Mouse (Mus musculus) adrenal gland, postnatal 0 days (tissue): ENCODE results near the gene Ifit1bl2. TPM values are rescaled to one million over a fixed set of nuclear protein-coding genes. Genes with fewer than 3 reads are reported as not detected.

Experiments
- polyA plus RNA-seq: library from polyadenylated mRNA; unstranded; fragments of >200 nt; fragmentation: Nextera tagmentation; extraction: Ambion mirVana; gene quantifications from 2 replicates; pipeline ENCODE4 v1.2.1, GENCODE M21; 2015

Gene Ifit1bl2
- polyA plus RNA-seq, result 0.30 and 1.4 TPM in 2 replicates

GRCm38 (mm10) chr19:34640623-34641022 lies at the start of gene Ifit1bl2, which contains the start of gene Ifit1:
Ifit1bl2 (minus strand) TSS chr19:34640743.
Ifit1 (plus strand) TSS chr19:34640871.

GRCm38 (mm10) chr19:34607237-34608051 lies 33.1 kb downstream of the Ifit1bl2 start, which contains the start of gene Ifit3b:
Ifit3b (plus strand) TSS chr19:34607970.

GRCm38 (mm10) chr19:34601888-34602287 lies 38.7 kb downstream of the Ifit1bl2 start, which contains the start of gene Ifit1bl1:
Ifit1bl1 (minus strand) TSS chr19:34601956.

GRCm38 (mm10) chr19:34583126-34583766 lies 57.3 kb downstream of the Ifit1bl2 start, which contains the start of gene Ifit3:
Ifit3 (plus strand) TSS chr19:34583531.

Other genes starting within 250 kb of the Ifit1bl2 start
- 0.14 and 0.40 TPM in 2 replicates for gene Ch25h, start 165.6 kb downstream of the Ifit1bl2 start, polyA plus RNA-seq
- gene Lipa, start 113.3 kb downstream of the Ifit1bl2 start, polyA plus RNA-seq, result 88.4 and 224 TPM in 2 replicates
- 6.9 and 7.2 TPM in 2 replicates for gene Ifit2, start 90.0 kb downstream of the Ifit1bl2 start, polyA plus RNA-seq
- 11.7 and 13.4 TPM in 2 replicates for gene Ifit3, start 57.2 kb downstream of the Ifit1bl2 start, polyA plus RNA-seq
- 0.76 and 0.88 TPM in 2 replicates for gene Ifit1bl1, start 38.8 kb downstream of the Ifit1bl2 start, polyA plus RNA-seq
- gene Ifit3b, start 32.8 kb downstream of the Ifit1bl2 start, polyA plus RNA-seq, result 2.8 and 3.1 TPM in 2 replicates
- 7.5 and 8.7 TPM in 2 replicates for gene Ifit1, start 128 bp upstream of the Ifit1bl2 start, polyA plus RNA-seq
- 0.66 and 1.1 TPM in 2 replicates for gene Slc16a12, start 106.5 kb upstream of the Ifit1bl2 start, polyA plus RNA-seq
- gene Pank1, start 238.7 kb upstream of the Ifit1bl2 start, polyA plus RNA-seq, result 5.5 and 8.2 TPM in 2 replicates